ENCODE assay signal across 10 mouse cellular contexts in genomic region chr7:125262672-125263365, GRCm38 (mm10).
DNase-seq lines count a peak whose midpoint lies in the region; ATAC-seq lines count a peak whose summit lies in the region.
"Had no signal": no experiment of that assay in that cellular context is flagged by ENCODE, and none has a peak within 500 bp of the region (broad histone marks: within the 10 kb centered on the region; RNA-seq: fewer than 3 reads in every experiment).

No protein-coding gene starts in this region.

- no peak overlapping the region for H3K4me2 ChIP-seq in hindbrain, embryonic 12.5 days (replicated peaks)
- 0 out of 2 replicates have a peak overlapping the region, but pooled peaks have one; percentile 22 for H3K4me2 ChIP-seq in midbrain, embryonic 14.5 days (ENCODE audit: low read length)

- no peak overlapping the region for H3K9ac ChIP-seq in hindbrain, embryonic 12.5 days
- H3K9ac ChIP-seq in midbrain, embryonic 14.5 days (replicated peaks; ENCODE audit: low read length) = no peak overlapping the region

- H3K4me1 ChIP-seq in embryonic facial prominence, embryonic 10.5 days = peaks cover 7% of the 10 kb centered on the region; the same call in 1 of the 2 replicates
- H3K4me1 ChIP-seq in hindbrain, embryonic 12.5 days = peaks cover 17% of the 10 kb centered on the region
- peaks cover 14% of the 10 kb centered on the region for H3K4me1 ChIP-seq in midbrain, embryonic 14.5 days (ENCODE audit: control insufficient read depth, insufficient read depth, low read length)

- H3K4me3 ChIP-seq in embryonic facial prominence, embryonic 10.5 days = no peak overlapping the region
- H3K4me3 ChIP-seq in hindbrain, embryonic 12.5 days = no peak overlapping the region
- no peak overlapping the region for H3K4me3 ChIP-seq in midbrain, embryonic 14.5 days (replicated peaks; ENCODE audit: low read depth, low read length)

- H3K27me3 ChIP-seq in embryonic facial prominence, embryonic 10.5 days (replicated peaks; ENCODE audit: low read depth, poor library complexity, severe bottlenecking) = no peaks in the 10 kb centered on the region
- no peaks in the 10 kb centered on the region for H3K27me3 ChIP-seq in hindbrain, embryonic 12.5 days
- H3K27me3 ChIP-seq in midbrain, embryonic 14.5 days (ENCODE audit: control insufficient read depth, insufficient read depth, low read length) = no peaks in the 10 kb centered on the region

- DNase-seq in ZHBTc4 (ENCODE audit: low read depth, low spot score) = peak; percentile 5
- peak; percentile 39 for DNase-seq in embryonic facial prominence, embryonic 10.5 days (ENCODE audit: low spot score)
- peak; percentile 87 for DNase-seq in midbrain, embryonic 14.5 days
- no peak for DNase-seq in heart, postnatal 4 days
- DNase-seq in heart, postnatal 10 days = no peak
- no peak for DNase-seq in kidney, postnatal 36 days
- DNase-seq: lung, postnatal 10 days; thymus, adult 18-20 months had no signal

- H3K27ac ChIP-seq in embryonic facial prominence, embryonic 10.5 days (replicated peaks) = no peak overlapping the region
- H3K27ac ChIP-seq in hindbrain, embryonic 12.5 days = peak overlapping the region; percentile 78
- peak overlapping the region; percentile 78 for H3K27ac ChIP-seq in midbrain, embryonic 14.5 days (replicated peaks; ENCODE audit: low read depth, low read length)

- ATAC-seq in hindbrain, embryonic 12.5 days (ENCODE audit: low FRiP score) = peak; percentile 95
- peak; percentile 93 for ATAC-seq in midbrain, embryonic 14.5 days (ENCODE audit: low FRiP score, low TSS enrichment)
- ATAC-seq: activated CD4-positive, CD25-positive, alpha-beta regulatory T cell, adult 4 months had no signal

- 60% methylated on average over 12 of the region's 12 CpGs for WGBS in embryonic facial prominence, embryonic 10.5 days
- WGBS in hindbrain, embryonic 12.5 days = 18% methylated on average over 12 of the region's 12 CpGs
- WGBS in midbrain, embryonic 14.5 days = 12% methylated on average over 12 of the region's 12 CpGs

- intact Hi-C loops in heart, postnatal 10 days (cut with DNase I) = no loop called here

- no peaks in the 10 kb centered on the region for H3K36me3 ChIP-seq in embryonic facial prominence, embryonic 10.5 days (replicated peaks)
- H3K36me3 ChIP-seq in hindbrain, embryonic 12.5 days = no peaks in the 10 kb centered on the region
- no peaks in the 10 kb centered on the region for H3K36me3 ChIP-seq in midbrain, embryonic 14.5 days (ENCODE audit: control insufficient read depth, insufficient read depth, low read length)

- no peaks in the 10 kb centered on the region for H3K9me3 ChIP-seq in embryonic facial prominence, embryonic 10.5 days
- H3K9me3 ChIP-seq in hindbrain, embryonic 12.5 days (replicated peaks) = no peaks in the 10 kb centered on the region
- no peaks in the 10 kb centered on the region for H3K9me3 ChIP-seq in midbrain, embryonic 14.5 days (ENCODE audit: control insufficient read depth, low read length)

Comparison
In these comparisons a context has a peak if more than half of its experiments do, and no peak if none do; other contexts are left out.
1. DNase-seq: peak in ZHBTc4 (single experiment), embryonic facial prominence, embryonic 10.5 days (single experiment) and midbrain, embryonic 14.5 days (single experiment); none in heart, postnatal 4 days (single experiment), heart, postnatal 10 days (0 of 2) and kidney, postnatal 36 days (0 of 2).